Mouse (Mus musculus) liver, embryonic 14.5 days (tissue): ENCODE measurements around the gene Vill. TPM values are rescaled to one million over a fixed set of nuclear protein-coding genes. Genes with fewer than 3 reads are reported as not detected.
A peak's percentile ranks its signal among the peaks of the same experiment; 100 is the strongest.

Source experiments
- ATAC-seq: fragments of 200-750 bp; cut with Nextera tagmentation; 2 replicates; pipeline ENCODE4 v1.8.0; 2017; ENCODE audit warnings: moderate number of reproducible peaks, mild to moderate bottlenecking, moderate library complexity; ENCODE audit not compliant: insufficient read depth
- DNase-seq, 3 experiments: peaks; one replicate each; pipeline ENCODE4 v3.0.0-alpha.2; 2012 to 2013; ENCODE audit warnings: low read depth in 3 of 3, low spot score in 3 of 3
- H3K27ac ChIP-seq: fragments of 300-500 bp; sonication (generic); 2 replicates; pipeline ENCODE4 v1.5.1; 2014; ENCODE audit warnings: moderate library complexity, mild to moderate bottlenecking, control low read depth, inconsistent platforms
- H3K27me3 ChIP-seq: fragments of 300-500 bp; sonication (generic); 2 replicates; pipeline ENCODE4 v1.6.1; 2014; ENCODE audit warnings: mild to moderate bottlenecking, low read length, moderate library complexity; ENCODE audit not compliant: control insufficient read depth, insufficient read depth
- H3K36me3 ChIP-seq: fragments of 300-500 bp; sonication (generic); replicated peaks from 2 replicates; pipeline ENCODE4 v1.6.1; 2014; ENCODE audit warnings: low read depth; ENCODE audit not compliant: control insufficient read depth, insufficient read depth
- H3K4me1 ChIP-seq, 2 experiments: fragments of 200-500 bp in 1 of 2; fragments of 300-500 bp in 1 of 2; sonication (generic) in 1 of 2; replicated peaks; 2 replicates each; pipeline ENCODE4 v1.6.1; 2012 to 2014; ENCODE audit warnings: antibody characterized with exemption in 1 of 2, inconsistent platforms in 1 of 2, low read length in 1 of 2; ENCODE audit not compliant: control insufficient read depth in 2 of 2, insufficient read depth in 2 of 2
- H3K4me2 ChIP-seq: fragments of 300-500 bp; sonication (generic); 2 replicates; pipeline ENCODE4 v1.6.1; 2014; ENCODE audit warnings: low read depth, mild to moderate bottlenecking, control low read depth, moderate library complexity
- H3K4me3 ChIP-seq, 2 experiments: fragments of 200-500 bp in 1 of 2; fragments of 300-500 bp in 1 of 2; sonication (generic) in 1 of 2; 2 replicates each; pipeline ENCODE4 v1.5.1; 2012 to 2014; ENCODE audit warnings: low read depth in 2 of 2, low read length in 2 of 2, mild to moderate bottlenecking in 2 of 2, control low read depth in 1 of 2, inconsistent platforms in 1 of 2, moderate library complexity in 1 of 2; ENCODE audit not compliant: insufficient read depth in 1 of 2
- H3K9ac ChIP-seq: fragments of 300-500 bp; sonication (generic); replicated peaks from 2 replicates; pipeline ENCODE4 v1.6.1; 2014; ENCODE audit warnings: mild to moderate bottlenecking, control low read depth, moderate library complexity
- H3K9me3 ChIP-seq: fragments of 300-500 bp; sonication (generic); 2 replicates; pipeline ENCODE4 v1.6.1; 2016; ENCODE audit warnings: low read length, mixed read lengths; ENCODE audit not compliant: control insufficient read depth
- CTCF ChIP-seq: IDR thresholded peaks from 2 replicates; pipeline ENCODE4 v1.5.1; 2016; ENCODE audit warnings: antibody characterized with exemption, low read depth, control low read depth
- EP300 ChIP-seq: IDR thresholded peaks from 2 replicates; pipeline ENCODE4 v1.6.1; 2016; ENCODE audit warnings: antibody characterized with exemption, low read depth
- whole genome bisulfite sequencing: fragments of 180-500 bp; shearing (Covaris S2); extraction: QIAGEN DNeasy Blood & Tissue Kit; methylation state at CpG from one replicate; pipeline ENCODE4 v1.1.7; 2014; ENCODE audit not compliant: insufficient replicate concordance; 5-methylcytosine and 5-hydroxymethylcytosine counted together
- polyA plus RNA-seq, 2 experiments: library from polyadenylated mRNA; depleted of rRNA in 1 of 2; stranded (reverse) in 1 of 2; unstranded in 1 of 2; fragments of >200 nt; fragmentation: Nextera tagmentation in 1 of 2; extraction: Ambion mirVana in 1 of 2; gene quantifications; 2 replicates each; pipeline versions ENCODE4 v1.2.1 to v1.2.3; 2012 to 2014

The Vill gene
- polyA plus RNA-seq, 2 experiments = 7.4 to 9.7 TPM

DNA sequence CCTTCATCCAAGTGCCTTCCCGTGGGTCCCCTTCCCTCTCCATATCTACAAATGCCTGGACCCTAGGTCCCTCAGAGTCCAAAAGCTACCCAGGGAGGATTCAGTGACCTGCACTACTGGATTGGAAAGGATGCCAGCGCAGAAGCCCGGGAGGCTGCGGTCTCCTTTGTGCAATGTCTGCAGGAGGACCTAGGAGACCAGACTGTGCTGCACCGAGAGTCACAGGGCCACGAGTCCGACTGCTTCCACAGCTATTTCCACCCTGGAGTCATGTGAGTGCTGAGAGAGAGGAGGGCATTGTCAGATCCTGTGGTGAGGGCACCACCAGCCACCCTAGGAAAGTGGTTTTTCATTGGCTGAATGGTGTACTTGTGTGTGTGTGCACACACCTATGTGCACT is 5.7 kb downstream of the Vill start:
- no peak for DNase-seq
- no peaks in the 10 kb centered on the region for H3K4me1 ChIP-seq
- no peak overlapping the region for H3K4me2 ChIP-seq
- ATAC-seq = no peak
- no peaks in the 10 kb centered on the region; the same call in 1 of the 2 replicates for H3K27me3 ChIP-seq
- H3K9ac ChIP-seq = no peak overlapping the region
- H3K36me3 ChIP-seq = no peaks in the 10 kb centered on the region
- TF ChIP-seq CTCF = no peak
- TF ChIP-seq EP300 = no peak
- no peak overlapping the region for H3K4me3 ChIP-seq
- H3K27ac ChIP-seq = no peak overlapping the region
- no peaks in the 10 kb centered on the region for H3K9me3 ChIP-seq
- WGBS = 64% methylated on average over 7 of the region's 7 CpGs

DNA sequence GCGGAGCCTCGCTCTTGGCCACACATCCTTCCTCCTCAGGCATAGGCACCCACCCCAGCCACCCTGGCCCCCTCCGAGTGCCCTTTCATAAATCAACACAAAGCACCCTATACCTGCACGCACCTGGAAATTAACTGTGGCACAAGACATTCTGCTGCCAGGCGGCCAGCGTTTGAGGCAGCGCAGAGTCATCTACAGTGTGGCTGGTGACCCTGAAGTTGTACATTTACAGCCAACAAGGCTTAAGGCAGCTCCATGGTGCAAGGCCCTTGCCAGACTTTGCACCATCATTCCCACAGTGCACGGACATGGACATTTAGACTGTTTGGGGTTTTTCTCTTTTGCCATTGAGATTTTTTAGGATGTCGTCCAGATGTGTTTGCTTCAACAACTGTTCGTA is 8.1 kb downstream of the Vill start:
- Histone ChIP-seq H3K4me3 (no peak overlapping the region), H3K9ac (no peak overlapping the region), H3K4me2 (no peak overlapping the region), H3K36me3 (no peaks in the 10 kb centered on the region), H3K27me3 (no peaks in the 10 kb centered on the region), H3K4me1 (no peaks in the 10 kb centered on the region; a peak in 2 of 4 replicates), H3K27ac (no peak overlapping the region), H3K9me3 (no peaks in the 10 kb centered on the region)
- 65% methylated on average over 10 of the region's 10 CpGs for WGBS
- no peak for TF ChIP-seq CTCF
- TF ChIP-seq EP300 = no peak
- no peak for ATAC-seq
- no peak for DNase-seq

DNA sequence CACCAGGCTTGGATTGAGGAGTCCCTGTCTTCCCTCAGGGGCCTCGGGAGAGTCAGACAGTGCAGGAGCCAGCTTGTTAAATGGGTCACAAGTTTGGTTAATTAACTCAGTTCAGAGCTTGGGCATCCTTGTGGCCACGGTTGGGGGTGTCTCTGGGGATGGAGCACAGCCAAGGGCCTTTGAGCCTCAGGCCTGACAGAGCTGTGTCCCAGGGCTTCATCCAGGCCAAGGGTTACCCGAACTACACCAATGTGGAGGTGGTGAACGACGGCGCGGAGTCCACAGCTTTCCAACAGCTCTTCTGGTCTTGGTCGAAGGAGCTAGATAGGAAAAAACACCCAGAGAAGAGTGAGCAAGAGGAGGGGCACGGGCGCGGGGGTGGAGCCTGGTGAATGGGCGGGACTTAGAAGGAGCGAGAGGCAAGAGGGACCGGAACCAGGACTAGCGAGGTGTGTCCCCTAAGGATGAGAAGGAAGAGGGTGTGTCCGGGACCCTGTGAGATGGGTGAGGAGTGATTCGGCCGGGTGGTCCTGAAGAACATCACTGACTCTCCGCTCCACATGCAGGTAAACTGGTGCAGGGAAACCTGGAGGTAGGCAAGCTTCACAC is 10.6 kb downstream of the Vill start:
- ATAC-seq (0 out of 2 replicates have a peak, but pooled peaks have one; percentile 10), DNase-seq (no peak)
- no peaks in the 10 kb centered on the region for H3K36me3 ChIP-seq
- no peak overlapping the region for H3K9ac ChIP-seq
- WGBS = 22% methylated on average over 19 of the region's 19 CpGs
- H3K9me3 ChIP-seq = no peaks in the 10 kb centered on the region
- H3K4me3 ChIP-seq = 0 out of 4 replicates have a peak overlapping the region, but pooled peaks of 1 of the 2 experiments have one; percentile 4
- no peaks in the 10 kb centered on the region; a peak in 2 of 4 replicates for H3K4me1 ChIP-seq
- H3K27me3 ChIP-seq = no peaks in the 10 kb centered on the region
- H3K27ac ChIP-seq = no peak overlapping the region
- TF ChIP-seq CTCF (no peak), EP300 (no peak)
- peak overlapping the region; percentile 28 for H3K4me2 ChIP-seq

DNA sequence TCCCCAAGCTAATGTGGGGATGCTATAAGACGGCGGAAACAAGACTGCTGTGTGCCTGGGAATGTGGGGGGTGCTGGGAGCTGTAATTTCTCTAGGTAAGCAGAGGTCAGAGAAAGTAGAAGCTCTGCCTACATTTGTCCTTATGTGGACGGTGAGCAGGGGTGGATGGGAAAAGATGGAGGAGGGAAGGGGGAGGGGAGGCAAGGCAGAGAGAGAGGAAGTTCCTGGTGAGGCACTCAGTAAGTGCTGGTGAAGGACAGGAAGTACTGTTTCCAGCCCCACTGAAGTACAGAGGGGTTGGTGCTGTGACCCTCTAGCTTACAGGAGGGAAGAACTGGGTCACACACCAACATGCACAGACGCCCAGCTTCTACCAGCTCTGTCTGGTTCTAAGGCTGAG is 11.7 kb downstream of the Vill start:
- TF ChIP-seq EP300 = no peak
- TF ChIP-seq CTCF = no peak
- ATAC-seq = no peak
- no peak overlapping the region for H3K9ac ChIP-seq
- no peaks in the 10 kb centered on the region; a peak in 2 of 4 replicates for H3K4me1 ChIP-seq
- DNase-seq = no peak
- H3K4me2 ChIP-seq = no peak overlapping the region
- no peak overlapping the region for H3K27ac ChIP-seq
- no peak overlapping the region for H3K4me3 ChIP-seq
- no peaks in the 10 kb centered on the region for H3K9me3 ChIP-seq
- no peaks in the 10 kb centered on the region for H3K27me3 ChIP-seq
- H3K36me3 ChIP-seq = no peaks in the 10 kb centered on the region
- WGBS = 40% methylated on average over 4 of the region's 4 CpGs

DNA sequence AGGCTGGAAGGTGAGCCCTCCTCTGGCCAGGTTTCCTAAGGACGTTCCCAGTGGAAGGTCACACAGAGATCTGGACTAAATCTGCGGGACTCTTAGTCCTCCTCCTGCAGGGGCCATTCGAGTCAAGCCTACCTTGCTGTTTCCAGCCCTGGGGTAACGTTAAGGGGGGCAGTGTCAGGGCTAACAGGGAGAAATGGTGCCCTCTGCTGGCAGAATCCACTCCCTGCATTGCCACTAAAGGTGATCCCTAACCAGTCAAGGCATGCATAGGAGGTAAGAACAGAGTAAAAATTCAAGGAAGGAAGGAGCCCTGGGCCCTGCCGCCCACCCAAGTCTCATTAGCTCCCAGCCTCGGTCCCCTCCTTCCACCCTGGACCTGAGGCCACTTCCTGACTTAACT is 15.0 kb downstream of the Vill start:
- Histone ChIP-seq H3K27me3 (no peaks in the 10 kb centered on the region), H3K9ac (no peak overlapping the region), H3K36me3 (no peaks in the 10 kb centered on the region), H3K4me2 (no peak overlapping the region), H3K4me1 (no peaks in the 10 kb centered on the region; a peak in 2 of 4 replicates), H3K4me3 (no peak overlapping the region), H3K9me3 (no peaks in the 10 kb centered on the region), H3K27ac (no peak overlapping the region)
- DNase-seq = peak in 1 of 3 experiments; percentile 19
- 4% methylated on average over 6 of the region's 6 CpGs for WGBS
- no peak for ATAC-seq
- TF ChIP-seq CTCF (peak; percentile 90), EP300 (no peak)
